Mouse (Mus musculus): Measurements from ENCODE around the gene Hspg2.

DNA sequence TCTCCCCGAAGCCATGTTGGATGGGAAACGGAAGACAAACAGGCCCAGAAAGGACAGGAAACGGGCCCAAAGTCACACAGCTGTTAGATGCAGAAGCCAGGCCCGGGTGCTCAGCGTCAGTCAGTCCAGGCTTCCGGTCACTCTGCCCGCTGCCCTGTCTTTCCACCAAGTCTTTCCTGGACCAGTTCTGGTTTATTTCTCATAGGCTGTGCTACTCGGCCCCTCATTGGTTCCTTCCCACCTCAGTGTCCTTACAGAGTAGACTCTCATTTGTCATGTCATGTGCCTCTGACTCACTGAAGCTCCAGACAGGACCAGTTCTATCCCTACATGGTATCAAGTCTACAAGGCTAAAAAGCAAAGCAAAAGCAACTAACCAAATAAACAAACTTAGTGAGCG lies 41.0 kb downstream of the Hspg2 start:
- TF ChIP-seq ZC3H11A (IDR thresholded peaks at IDR 0.05; ENCODE audit: borderline replicate concordance, low read depth, low read length): no peak
- TF ChIP-seq HCFC1 (IDR thresholded peaks at IDR 0.05; ENCODE audit: borderline replicate concordance, insufficient read depth, low read length): no peak
- no peak for TF ChIP-seq MAFK (IDR thresholded peaks at IDR 0.05; ENCODE audit: insufficient read depth, low read depth, low read length)

Data from ES-E14 (cell line).